Mouse (Mus musculus) frontal cortex, postnatal 36 days (tissue): Measurements from ENCODE around the gene Parvb.

ENCODE experiments used
- DNase-seq, 2 experiments: peaks; one replicate each; pipeline ENCODE4 v3.0.0; 2022; ENCODE audit warnings: low spot score in 2 of 2

Parvb gene

GRCm38 (mm10) chr15:84324870-84325553, 93.2 kb downstream of the Parvb start:
- no peak for DNase-seq

GRCm38 (mm10) chr15:84325736-84326135, 93.9 kb downstream of the Parvb start:
- DNase-seq, result no peak

- DNase-seq, result no peak
Observed at GRCm38 (mm10) chr15:84328870-84329269, 97.0 kb downstream of the Parvb start.

- DNase-seq, result no peak
Observed at GRCm38 (mm10) chr15:84329940-84330339, 98.1 kb downstream of the Parvb start.

GRCm38 (mm10) chr15:84331066-84331612, 99.3 kb downstream of the Parvb start:
- no peak for DNase-seq

GRCm38 (mm10) chr15:84336281-84336817, 104.5 kb downstream of the Parvb start:
- DNase-seq, result no peak

GRCm38 (mm10) chr15:84337599-84337998, 105.8 kb downstream of the Parvb start:
- peak; percentile 31 to 51 for DNase-seq

GRCm38 (mm10) chr15:84340926-84341325, 109.1 kb downstream of the Parvb start:
- DNase-seq, result no peak

- DNase-seq, result no peak
Observed at GRCm38 (mm10) chr15:84348769-84349168, 116.9 kb downstream of the Parvb start.

- no peak for DNase-seq
Observed at GRCm38 (mm10) chr15:84349915-84350738, 118.3 kb downstream of the Parvb start.

GRCm38 (mm10) chr15:84351342-84351741, 119.5 kb downstream of the Parvb start:
- DNase-seq, result no peak

GRCm38 (mm10) chr15:84351915-84352844, 120.3 kb downstream of the Parvb start:
- peak; percentile 25 for DNase-seq

GRCm38 (mm10) chr15:84355081-84355480, 123.2 kb downstream of the Parvb start:
- no peak for DNase-seq

GRCm38 (mm10) chr15:84364746-84365145, 132.9 kb downstream of the Parvb start:
- DNase-seq, result no peak
